Mouse (Mus musculus) left cerebral cortex, adult 18-20 months (tissue): Measurements from ENCODE around the gene Vmn2r60. TPM values are rescaled to one million over a fixed set of nuclear protein-coding genes. Genes with fewer than 3 reads are reported as not detected.
"Not testable (repeated sequence)": the region's sequence is repeated elsewhere in the genome, so short reads cannot be mapped to it uniquely, and the experiment has no call there.

ENCODE experiments used
- DNase-seq, 2 experiments: peaks; one replicate each; pipeline ENCODE4 v3.0.0; 2021 to 2022; ENCODE audit warnings: low spot score in 2 of 2, mixed read lengths in 1 of 2
- long read RNA-seq, 2 experiments: library from polyadenylated mRNA; stranded (forward); transcript quantifications; one replicate each; pipeline ENCODE4 v2.0.0; 2021
- total RNA-seq, 2 experiments: library from RNA; stranded (reverse); gene quantifications; 2 replicates each; pipeline ENCODE4 v1.2.3; 2021

Gene Vmn2r60
- total RNA-seq = under 1 TPM; 0.05 to 0.07 TPM
- long read RNA-seq, experiment 1 = 0 reads
- long read RNA-seq, experiment 2 = 0 reads

GRCm38 (mm10) chr7:42107470-42107869 lies at the start of gene Vmn2r60:
Gene Vmn2r60 (plus strand): TSS chr7:42107770.
- DNase-seq = no peak

- DNase-seq = no peak
Measured at GRCm38 (mm10) chr7:42058923-42059322, 48.6 kb upstream of the Vmn2r60 start, which contains the start of gene Vmn2r59. Gene Vmn2r59 (minus strand): TSS chr7:42059023.

GRCm38 (mm10) chr7:42107061-42107460 lies 509 bp upstream of the Vmn2r60 start:
- not testable (repeated sequence) for DNase-seq

Other genes with a start within 250 kb of the Vmn2r60 start
- not detected for gene Vmn2r58, start 235.1 kb upstream of the Vmn2r60 start, total RNA-seq
- gene Vmn2r59, start 48.7 kb upstream of the Vmn2r60 start, total RNA-seq = not detected
- not detected for gene Vmn2r61, start 152.3 kb downstream of the Vmn2r60 start, total RNA-seq